Mouse (Mus musculus) hindbrain, postnatal 0 days (tissue): Measurements from ENCODE around the gene Olfr551. TPM values are rescaled to one million over a fixed set of nuclear protein-coding genes. Genes with fewer than 3 reads are reported as not detected.

Source experiments
- ATAC-seq: fragments of 200-750 bp; cut with Nextera tagmentation; 2 replicates; pipeline ENCODE4 v1.8.0; 2017; ENCODE audit warnings: mild to moderate bottlenecking, moderate TSS enrichment, moderate library complexity
- DNase-seq: peaks from one replicate; pipeline ENCODE4 v3.0.0-alpha.2; 2015; ENCODE audit warnings: low spot score
- H3K27ac ChIP-seq: fragments of 300-500 bp; sonication (generic); 2 replicates; pipeline ENCODE4 v1.5.1; 2014; ENCODE audit warnings: mild to moderate bottlenecking
- H3K27me3 ChIP-seq: fragments of 300-500 bp; sonication (generic); 2 replicates; pipeline ENCODE4 v1.6.1; 2014; ENCODE audit warnings: low read length, mixed read lengths; ENCODE audit not compliant: insufficient read depth
- H3K36me3 ChIP-seq: fragments of 300-500 bp; sonication (generic); 2 replicates; pipeline ENCODE4 v1.6.1; 2014; ENCODE audit warnings: low read length, mixed read lengths; ENCODE audit not compliant: insufficient read depth
- H3K4me1 ChIP-seq: fragments of 300-500 bp; sonication (generic); 2 replicates; pipeline ENCODE4 v1.6.1; 2014; ENCODE audit warnings: antibody characterized with exemption, low read length, mixed read lengths; ENCODE audit not compliant: insufficient read depth
- H3K4me2 ChIP-seq: fragments of 300-500 bp; sonication (generic); 2 replicates; pipeline ENCODE4 v1.6.1; 2014; ENCODE audit warnings: low read depth, mild to moderate bottlenecking, low read length, moderate library complexity, mixed read lengths
- H3K4me3 ChIP-seq: fragments of 300-500 bp; sonication (generic); 2 replicates; pipeline ENCODE4 v1.5.1; 2014; ENCODE audit warnings: low read length
- H3K9ac ChIP-seq: fragments of 300-500 bp; sonication (generic); replicated peaks from 2 replicates; pipeline ENCODE4 v1.6.1; 2014; ENCODE audit warnings: mild to moderate bottlenecking, low read length, moderate library complexity, mixed read lengths
- H3K9me3 ChIP-seq: fragments of 300-500 bp; sonication (generic); 2 replicates; pipeline ENCODE4 v1.6.1; 2016; ENCODE audit warnings: low read length, mixed read lengths
- CTCF ChIP-seq: IDR thresholded peaks from 2 replicates; pipeline ENCODE4 v1.5.1; 2016; ENCODE audit warnings: antibody characterized with exemption, control low read depth, low read depth
- WGBS: fragments of 180-500 bp; shearing (Covaris S2); extraction: QIAGEN DNeasy Blood & Tissue Kit; methylation state at CpG from one replicate; pipeline ENCODE4 v1.1.7; 2014; 5-methylcytosine and 5-hydroxymethylcytosine counted together
- polyA plus RNA-seq: library from polyadenylated mRNA; unstranded; fragments of >200 nt; fragmentation: Nextera tagmentation; extraction: Ambion mirVana; gene quantifications from 2 replicates; pipeline ENCODE4 v1.2.1, GENCODE M21; 2015
- total RNA-seq: library from RNA; depleted of rRNA; stranded (reverse); fragments of >200 nt; gene quantifications from 2 replicates; pipeline ENCODE4 v1.2.3, GENCODE M21; 2014; rRNA removed

The Olfr551 gene
- total and polyA plus RNA-seq, 2 experiments from 2014 or later: not detected

DNA sequence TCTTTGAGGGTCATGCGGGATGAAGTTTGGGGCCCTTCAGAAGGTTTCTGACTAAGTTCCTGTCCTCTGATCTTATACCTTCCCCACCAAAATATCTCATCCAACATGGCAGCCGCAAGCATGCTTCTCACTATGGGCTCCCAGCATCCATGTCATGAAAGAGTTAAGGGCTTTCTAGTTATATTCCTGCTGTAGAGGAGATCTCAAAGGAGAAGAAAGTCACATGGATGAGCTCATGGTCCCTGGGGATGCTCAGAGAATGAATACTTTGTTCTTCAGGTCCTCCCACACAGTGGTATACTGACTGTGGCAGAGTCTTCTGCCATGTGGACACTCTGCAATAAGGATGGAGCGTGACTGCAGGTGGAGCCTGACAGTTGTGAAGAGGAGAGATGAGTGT lies 42.1 kb downstream of the Olfr551 start, which contains the start of gene Olfr549:
TSS of gene Olfr549 (plus strand) at position 301 of the 400 bp plus-strand sequence.
- H3K36me3 ChIP-seq: no peaks in the 10 kb centered on the region
- 81% methylated on average over 3 of the region's 3 CpGs for WGBS
- no peak within 1 kb of the TSS for H3K27ac ChIP-seq
- DNase-seq (no peak), ATAC-seq (no peak)
- no peak within 1 kb of the TSS for H3K9ac ChIP-seq
- H3K4me3 ChIP-seq: no peak within 1 kb of the TSS
- TF ChIP-seq CTCF: no peak
- H3K27me3 ChIP-seq: no peaks in the 10 kb centered on the region
- H3K4me2 ChIP-seq: no peak within 1 kb of the TSS
- H3K4me1 ChIP-seq: no peaks in the 10 kb centered on the region
- no peaks in the 10 kb centered on the region for H3K9me3 ChIP-seq

DNA sequence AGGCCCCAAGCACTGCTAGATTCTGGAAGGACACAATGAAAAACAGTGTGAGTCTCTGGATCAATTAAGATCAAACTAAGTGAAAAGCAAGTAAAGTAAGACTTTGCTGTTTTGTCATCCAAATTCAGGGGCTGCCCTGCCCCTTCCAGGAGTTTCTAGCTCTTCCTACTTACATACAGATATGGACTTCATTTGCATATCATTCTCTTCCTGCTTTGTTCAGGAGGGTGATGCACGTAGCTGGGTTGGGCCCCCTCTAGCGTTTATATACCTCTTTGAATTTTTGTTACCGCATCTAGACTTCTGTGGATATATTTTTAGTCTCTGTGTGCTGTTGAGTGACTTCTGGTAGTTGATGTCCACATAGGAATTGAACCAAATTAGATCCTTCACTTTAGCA lies 50.4 kb downstream of the Olfr551 start:
- H3K4me1 ChIP-seq: no peaks in the 10 kb centered on the region
- H3K36me3 ChIP-seq: no peaks in the 10 kb centered on the region
- H3K9ac ChIP-seq: no peak overlapping the region
- no peak overlapping the region for H3K27ac ChIP-seq
- no peak for DNase-seq
- H3K4me2 ChIP-seq: no peak overlapping the region
- no peaks in the 10 kb centered on the region for H3K9me3 ChIP-seq
- no peak for ATAC-seq
- WGBS: 62% methylated on average over 3 of the region's 3 CpGs
- no peaks in the 10 kb centered on the region for H3K27me3 ChIP-seq
- no peak overlapping the region for H3K4me3 ChIP-seq
- TF ChIP-seq CTCF: no peak

DNA sequence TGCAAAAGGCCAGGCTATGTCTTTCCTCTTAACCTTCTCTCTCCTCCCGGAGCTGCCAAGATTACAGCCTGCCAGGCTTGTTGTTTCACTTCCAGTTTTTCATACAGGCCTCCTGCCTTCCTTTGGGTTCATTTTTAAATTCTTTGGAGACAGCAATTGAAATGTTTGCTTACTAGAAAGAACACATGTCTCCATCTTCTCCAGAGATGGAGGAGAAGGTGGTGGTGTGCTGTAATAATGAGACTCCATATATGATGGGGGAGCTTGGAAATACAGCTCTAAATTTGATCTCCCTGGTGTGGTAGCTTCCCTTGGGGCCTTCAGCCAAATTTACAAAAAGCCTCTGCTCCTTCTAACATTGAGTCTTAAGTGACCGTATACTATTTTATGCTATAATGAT lies 51.1 kb downstream of the Olfr551 start, which contains the start of gene Olfr548-ps1:
TSS of gene Olfr548-ps1 (plus strand) at position 301 of the 400 bp plus-strand sequence.
- WGBS: 88% methylated on average over 2 of the region's 2 CpGs
- no peak for TF ChIP-seq CTCF
- Histone ChIP-seq H3K27me3 (no peaks in the 10 kb centered on the region), H3K4me1 (no peaks in the 10 kb centered on the region), H3K4me3 (no peak within 1 kb of the TSS), H3K36me3 (no peaks in the 10 kb centered on the region), H3K9ac (no peak within 1 kb of the TSS), H3K9me3 (no peaks in the 10 kb centered on the region), H3K4me2 (no peak within 1 kb of the TSS), H3K27ac (no peak within 1 kb of the TSS)
- ATAC-seq (no peak), DNase-seq (no peak)

DNA sequence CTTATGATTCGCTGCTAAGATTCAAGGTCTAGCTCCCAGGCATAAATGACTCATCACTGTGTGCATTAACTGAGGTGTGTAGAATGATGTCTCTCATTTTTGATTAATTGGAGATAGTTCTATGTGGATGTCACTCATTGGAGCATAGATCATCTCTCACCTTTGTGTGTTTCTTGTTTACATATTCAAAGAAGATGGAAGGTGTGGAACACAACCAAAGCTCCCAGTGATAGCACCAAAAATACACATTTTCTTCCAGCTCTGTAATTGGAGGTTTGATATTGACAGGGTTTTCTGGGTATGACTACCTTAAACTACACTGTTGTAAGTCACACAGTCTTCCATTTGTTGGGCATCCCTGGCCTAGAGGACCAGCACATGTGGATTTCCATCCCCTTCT lies 57.2 kb downstream of the Olfr551 start, which contains the start of gene Olfr547:
TSS of gene Olfr547 (plus strand) at position 301 of the 400 bp plus-strand sequence.
- no peak for ATAC-seq
- no peaks in the 10 kb centered on the region for H3K27me3 ChIP-seq
- H3K4me1 ChIP-seq: no peaks in the 10 kb centered on the region

More for the DNA sequence above, 57.2 kb downstream of the Olfr551 start, which contains the start of gene Olfr547:
- Histone ChIP-seq H3K27ac (no peak within 1 kb of the TSS), H3K36me3 (no peaks in the 10 kb centered on the region), H3K4me3 (no peak within 1 kb of the TSS), H3K4me2 (no peak within 1 kb of the TSS), H3K9ac (no peak within 1 kb of the TSS), H3K9me3 (no peaks in the 10 kb centered on the region)
- no peak for DNase-seq
- no peak for TF ChIP-seq CTCF
- whole genome bisulfite sequencing: 81% methylated on average over 1 of the region's 1 CpGs

Other genes with a start within 250 kb of the Olfr551 start
- gene Rrm1, start 150.2 kb downstream of the Olfr551 start, total RNA-seq: 39.3 and 40.6 TPM in 2 replicates
- gene Rrm1, start 150.2 kb downstream of the Olfr551 start, polyA plus RNA-seq: 41.0 and 41.2 TPM in 2 replicates
- gene Olfr543, start 110.2 kb downstream of the Olfr551 start, total RNA-seq: not detected in 2 replicates
- 0.28 TPM in 2 replicates for gene Olfr543, start 110.2 kb downstream of the Olfr551 start, polyA plus RNA-seq
- gene Olfr544, start 103.6 kb downstream of the Olfr551 start, total RNA-seq: not detected in 2 replicates
- 0.14 TPM in 2 replicates for gene Olfr544, start 103.6 kb downstream of the Olfr551 start, polyA plus RNA-seq
- gene Olfr545, start 92.3 kb downstream of the Olfr551 start, total RNA-seq: not detected in 2 replicates
- 0.05 and 0.18 TPM in 2 replicates for gene Olfr545, start 92.3 kb downstream of the Olfr551 start, polyA plus RNA-seq
- gene Olfr547, start 57.1 kb downstream of the Olfr551 start, total RNA-seq: not detected in 2 replicates
- not detected in 2 replicates for gene Olfr547, start 57.1 kb downstream of the Olfr551 start, polyA plus RNA-seq
- gene Olfr548-ps1, start 51.0 kb downstream of the Olfr551 start, total RNA-seq: not detected in 2 replicates
- gene Olfr548-ps1, start 51.0 kb downstream of the Olfr551 start, polyA plus RNA-seq: not detected in 2 replicates
- not detected in 2 replicates for gene Olfr549, start 42.0 kb downstream of the Olfr551 start, total RNA-seq
- gene Olfr549, start 42.0 kb downstream of the Olfr551 start, polyA plus RNA-seq: not detected in 2 replicates
- gene Trim21, start 26.4 kb downstream of the Olfr551 start, total RNA-seq: 1.4 TPM in 2 replicates
- gene Trim21, start 26.4 kb downstream of the Olfr551 start, polyA plus RNA-seq: 0.29 and 0.54 TPM in 2 replicates
- not detected in 2 replicates for gene Olfr550, start 20.4 kb downstream of the Olfr551 start, total RNA-seq
- not detected in 2 replicates for gene Olfr550, start 20.4 kb downstream of the Olfr551 start, polyA plus RNA-seq
- not detected in 2 replicates for gene Olfr552, start 5.9 kb upstream of the Olfr551 start, total RNA-seq
- not detected in 2 replicates for gene Olfr552, start 5.9 kb upstream of the Olfr551 start, polyA plus RNA-seq
- gene Olfr553, start 26.3 kb upstream of the Olfr551 start, total RNA-seq: not detected in 2 replicates
- gene Olfr553, start 26.3 kb upstream of the Olfr551 start, polyA plus RNA-seq: not detected in 2 replicates
- gene Olfr554, start 46.5 kb upstream of the Olfr551 start, total RNA-seq: not detected in 2 replicates
- not detected in 2 replicates for gene Olfr554, start 46.5 kb upstream of the Olfr551 start, polyA plus RNA-seq
- not detected in 2 replicates for gene Olfr555, start 66.9 kb upstream of the Olfr551 start, total RNA-seq
- gene Olfr555, start 66.9 kb upstream of the Olfr551 start, polyA plus RNA-seq: not detected in 2 replicates
- not detected in 2 replicates for gene Olfr556, start 73.0 kb upstream of the Olfr551 start, total RNA-seq
- not detected in 2 replicates for gene Olfr556, start 73.0 kb upstream of the Olfr551 start, polyA plus RNA-seq
- gene Trim68, start 95.4 kb upstream of the Olfr551 start, total RNA-seq: 2.2 TPM in 2 replicates
- gene Trim68, start 95.4 kb upstream of the Olfr551 start, polyA plus RNA-seq: 5.3 and 6.5 TPM in 2 replicates
- not detected in 2 replicates for gene Olfr557, start 104.0 kb upstream of the Olfr551 start, total RNA-seq
- not detected in 2 replicates for gene Olfr557, start 104.0 kb upstream of the Olfr551 start, polyA plus RNA-seq
- gene Olfr558, start 110.3 kb upstream of the Olfr551 start, total RNA-seq: 0.11 TPM in 1 of 2 replicates, not detected in the other
- gene Olfr558, start 110.3 kb upstream of the Olfr551 start, polyA plus RNA-seq: 0.23 TPM in 1 of 2 replicates, not detected in the other
- gene Olfr33, start 127.2 kb upstream of the Olfr551 start, total RNA-seq: not detected in 2 replicates
- not detected in 2 replicates for gene Olfr33, start 127.2 kb upstream of the Olfr551 start, polyA plus RNA-seq
- not detected in 2 replicates for gene Olfr559, start 135.6 kb upstream of the Olfr551 start, total RNA-seq
- gene Olfr559, start 135.6 kb upstream of the Olfr551 start, polyA plus RNA-seq: not detected in 2 replicates
- not detected in 2 replicates for gene Olfr560, start 167.5 kb upstream of the Olfr551 start, total RNA-seq
- not detected in 2 replicates for gene Olfr560, start 167.5 kb upstream of the Olfr551 start, polyA plus RNA-seq
- gene Olfr78, start 167.6 kb upstream of the Olfr551 start, total RNA-seq: 0.78 TPM in 1 of 2 replicates, not detected in the other
- 0.10 and 0.15 TPM in 2 replicates for gene Olfr78, start 167.6 kb upstream of the Olfr551 start, polyA plus RNA-seq
- not detected in 2 replicates for gene Olfr561, start 179.3 kb upstream of the Olfr551 start, total RNA-seq
- gene Olfr561, start 179.3 kb upstream of the Olfr551 start, polyA plus RNA-seq: not detected in 2 replicates
- gene Olfr564, start 211.6 kb upstream of the Olfr551 start, total RNA-seq: not detected in 2 replicates
- gene Olfr564, start 211.6 kb upstream of the Olfr551 start, polyA plus RNA-seq: not detected in 2 replicates